Mouse (Mus musculus): ENCODE data around the gene Cep128. TPM values are rescaled to one million over a fixed set of nuclear protein-coding genes. Genes with fewer than 3 reads are reported as not detected.
"Not testable (repeated sequence)": the region's sequence is repeated elsewhere in the genome, so short reads cannot be mapped to it uniquely, and the experiment has no call there.

Gene Cep128
- polyA plus RNA-seq, 1 experiment from 2014 or later: 10.2 TPM

DNA sequence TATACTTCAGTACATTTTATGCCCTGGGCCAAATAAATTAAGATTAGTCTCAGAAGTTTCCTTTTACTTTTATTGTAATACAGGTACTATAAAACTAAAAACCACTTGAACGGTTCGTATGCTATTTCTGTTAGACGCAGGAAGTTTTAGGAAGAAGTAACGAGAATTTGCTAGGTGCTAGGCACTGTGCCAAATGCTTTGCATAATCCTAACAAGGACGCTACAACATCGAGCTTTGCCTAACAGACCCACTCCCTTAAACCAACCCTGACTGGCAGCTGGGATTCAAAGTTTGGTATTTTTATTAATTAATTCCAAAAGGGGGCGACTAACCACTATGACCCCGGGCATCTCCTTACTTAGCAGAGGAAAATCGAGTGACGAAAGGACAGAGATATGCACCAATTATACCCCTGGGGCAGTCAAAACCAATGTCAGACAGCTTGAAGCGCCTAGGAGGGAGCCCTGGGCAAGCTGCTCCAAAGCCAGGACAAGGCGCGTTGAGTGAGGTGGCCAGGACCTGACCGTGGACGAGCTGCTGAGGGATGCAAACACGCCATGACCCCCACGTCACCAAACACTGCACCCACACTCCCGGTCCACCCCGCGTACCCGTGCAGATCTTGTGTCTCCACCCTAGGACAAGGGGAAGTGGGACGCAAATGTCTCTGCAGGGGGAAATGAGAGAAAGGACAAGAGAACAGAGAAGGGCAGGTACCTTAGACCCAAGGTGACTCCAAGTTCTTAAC, 519 bp downstream of the Cep128 start:
- H3K4me3 ChIP-seq: peak overlapping the region; percentile 71
- H3K27me3 ChIP-seq (ENCODE audit: low read depth, poor library complexity, severe bottlenecking): no peaks in the 10 kb centered on the region
- peak overlapping the region; percentile 81 for H3K27ac ChIP-seq
- H3K9me3 ChIP-seq (replicated peaks): no peaks in the 10 kb centered on the region
- 9% methylated on average over 22 of the region's 22 CpGs for WGBS
- no peaks in the 10 kb centered on the region for H3K36me3 ChIP-seq
- no peak for DNase-seq (ENCODE audit: low spot score)
- peaks cover 4% of the 10 kb centered on the region; the same call in 1 of the 2 replicates for H3K4me1 ChIP-seq

DNA sequence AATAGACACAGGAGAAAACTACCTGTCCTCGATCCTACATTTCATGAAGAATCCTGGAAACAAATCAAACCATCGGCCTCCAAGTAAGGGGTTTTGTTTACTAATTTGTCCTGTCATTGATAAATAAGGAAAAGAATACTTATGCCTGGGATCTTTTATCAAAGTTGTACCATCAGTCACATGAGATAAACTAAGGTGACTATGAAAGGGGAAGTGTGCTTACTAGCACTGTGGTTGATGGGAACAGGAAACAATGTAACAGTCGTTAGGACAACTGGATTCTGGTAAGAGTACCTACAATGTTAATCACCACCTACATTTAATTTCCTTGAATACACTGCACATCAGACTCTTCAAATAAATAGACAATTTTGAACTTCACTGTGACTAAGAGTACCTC, 15.0 kb downstream of the Cep128 start:
- 90% methylated on average over 3 of the region's 3 CpGs for WGBS
- H3K27me3 ChIP-seq (ENCODE audit: low read depth, poor library complexity, severe bottlenecking): no peaks in the 10 kb centered on the region
- H3K36me3 ChIP-seq: peaks cover 18% of the 10 kb centered on the region
- H3K4me1 ChIP-seq: no peaks in the 10 kb centered on the region
- H3K4me3 ChIP-seq: no peak overlapping the region
- H3K9me3 ChIP-seq (replicated peaks): no peaks in the 10 kb centered on the region
- no peak overlapping the region for H3K27ac ChIP-seq
- DNase-seq (ENCODE audit: low spot score): no peak

DNA sequence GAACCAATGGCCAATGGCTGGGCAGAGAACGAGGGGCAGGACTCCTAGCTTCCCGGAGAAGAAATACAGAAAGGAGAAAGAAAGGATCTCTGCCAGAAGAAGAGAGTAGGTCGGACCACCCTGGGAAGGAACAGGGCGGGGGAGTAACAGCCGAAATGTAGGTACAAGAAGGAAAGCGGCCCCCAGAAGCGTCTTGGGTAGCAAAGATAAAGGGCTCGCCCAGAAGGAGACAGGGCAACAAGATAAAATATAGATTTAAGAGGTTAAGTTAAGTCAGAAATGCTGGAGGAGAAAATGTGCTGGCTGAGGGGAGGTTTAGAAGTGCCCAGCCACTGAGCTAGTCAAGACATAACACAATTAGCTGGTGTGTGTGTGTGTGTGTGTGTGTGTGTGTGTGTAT, 30.4 kb downstream of the Cep128 start:
- Histone ChIP-seq H3K4me1 (no peaks in the 10 kb centered on the region), H3K27ac (no peak overlapping the region), H3K27me3 (ENCODE audit: low read depth, poor library complexity, severe bottlenecking) (no peaks in the 10 kb centered on the region), H3K9me3 (replicated peaks) (no peaks in the 10 kb centered on the region), H3K4me3 (no peak overlapping the region), H3K36me3 (0 out of 2 replicates have a peak, but pooled peaks cover 4% of the 10 kb centered on the region)
- WGBS: 93% methylated on average over 8 of the region's 8 CpGs
- no peak for DNase-seq (ENCODE audit: low spot score)

DNA sequence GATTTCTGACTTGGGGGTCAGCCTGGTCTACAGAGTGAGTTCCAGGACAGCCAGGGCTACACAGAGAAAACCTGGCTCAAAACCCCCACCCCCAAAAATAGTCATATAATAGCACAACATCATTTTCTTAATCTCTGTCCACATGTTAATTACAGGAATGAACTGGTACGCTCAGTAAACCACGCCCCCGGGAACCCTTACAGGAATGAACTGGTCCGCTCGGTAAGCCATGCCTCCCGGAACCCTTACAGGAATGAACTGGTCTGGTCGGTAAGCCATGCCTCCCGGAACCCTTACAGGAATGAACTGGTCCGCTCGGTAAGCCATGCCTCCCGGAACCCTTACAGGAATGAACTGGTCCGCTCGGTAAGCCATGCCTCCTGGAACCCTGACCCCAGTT, 45.6 kb downstream of the Cep128 start:
- not testable (repeated sequence) for DNase-seq (ENCODE audit: low spot score); H3K27ac ChIP-seq; H3K9me3 ChIP-seq (replicated peaks); H3K27me3 ChIP-seq (ENCODE audit: low read depth, poor library complexity, severe bottlenecking); H3K4me1 ChIP-seq; H3K4me3 ChIP-seq
- WGBS: 96% methylated on average over 13 of the region's 13 CpGs
- peaks cover 10% of the 10 kb centered on the region for H3K36me3 ChIP-seq

DNA sequence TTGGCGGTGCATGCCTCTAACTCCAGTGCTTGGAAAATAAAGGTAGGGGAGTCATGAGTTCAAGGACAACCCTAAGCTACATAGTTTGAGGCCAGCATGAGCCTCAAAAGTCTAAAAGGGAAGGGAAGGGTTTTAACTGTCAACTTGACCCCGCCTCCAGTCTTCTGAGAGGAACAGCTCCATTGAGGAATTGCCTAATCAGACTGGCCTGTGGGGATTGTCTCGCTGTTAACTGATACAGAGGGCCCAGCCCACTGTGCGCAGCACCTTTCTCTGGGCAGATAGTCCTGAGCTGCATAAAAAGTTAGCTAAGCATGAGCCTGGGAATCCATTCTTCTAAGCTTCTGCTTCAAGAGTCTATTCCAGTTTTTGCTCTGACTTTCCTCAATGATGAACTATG, 56.7 kb downstream of the Cep128 start:
- DNase-seq (ENCODE audit: low spot score): no peak
- Histone ChIP-seq H3K36me3 (no peaks in the 10 kb centered on the region), H3K27me3 (ENCODE audit: low read depth, poor library complexity, severe bottlenecking) (no peaks in the 10 kb centered on the region), H3K9me3 (replicated peaks) (no peaks in the 10 kb centered on the region), H3K4me3 (no peak overlapping the region), H3K4me1 (no peaks in the 10 kb centered on the region), H3K27ac (no peak overlapping the region)
- WGBS: 78% methylated on average over 4 of the region's 4 CpGs

DNA sequence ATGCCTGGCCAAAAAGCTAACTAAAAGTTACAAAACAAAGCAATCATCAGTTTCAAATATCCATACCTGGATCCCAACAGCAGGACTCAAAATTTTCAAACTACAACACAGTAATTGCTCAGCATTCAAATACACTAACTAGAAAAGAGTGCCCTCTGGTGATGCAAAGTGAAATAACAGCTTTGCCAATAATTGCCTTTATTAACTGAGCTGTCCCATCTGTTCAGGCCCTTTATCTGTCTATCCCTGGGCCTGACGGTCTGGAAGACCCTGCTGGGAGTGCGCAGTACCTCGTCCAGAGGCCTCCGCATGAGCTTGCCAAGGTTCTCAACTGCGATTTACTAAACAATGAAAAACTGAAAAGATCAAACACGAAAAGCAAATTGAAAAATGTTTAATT, 58.1 kb downstream of the Cep128 start:
- no peaks in the 10 kb centered on the region for H3K36me3 ChIP-seq
- no peaks in the 10 kb centered on the region for H3K9me3 ChIP-seq (replicated peaks)
- H3K27ac ChIP-seq: no peak overlapping the region
- no peak for DNase-seq (ENCODE audit: low spot score)
- no peak overlapping the region for H3K4me3 ChIP-seq
- WGBS: 71% methylated on average over 6 of the region's 6 CpGs
- no peaks in the 10 kb centered on the region for H3K27me3 ChIP-seq (ENCODE audit: low read depth, poor library complexity, severe bottlenecking)
- H3K4me1 ChIP-seq: no peaks in the 10 kb centered on the region

DNA sequence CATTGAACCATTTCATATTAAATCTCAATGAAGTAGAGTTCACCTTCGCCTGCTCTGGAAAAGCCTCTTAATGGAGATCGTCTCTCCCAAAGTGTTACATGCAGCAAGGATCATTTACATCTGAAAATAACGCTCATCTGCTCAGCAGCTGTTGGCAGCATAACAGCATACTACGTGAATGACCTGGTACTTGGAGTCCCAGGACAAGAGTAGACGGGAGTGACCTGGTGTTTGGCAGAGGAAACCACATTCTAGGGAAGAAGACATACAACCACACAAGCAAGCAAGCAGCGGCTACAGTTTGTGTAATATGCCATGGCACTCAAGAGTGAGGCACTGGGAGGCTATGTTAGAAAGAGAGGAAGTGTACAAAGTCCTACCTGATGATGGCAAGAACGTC, 69.2 kb downstream of the Cep128 start:
- Histone ChIP-seq H3K4me3 (no peak overlapping the region), H3K27ac (no peak overlapping the region), H3K4me1 (no peaks in the 10 kb centered on the region), H3K27me3 (ENCODE audit: low read depth, poor library complexity, severe bottlenecking) (no peaks in the 10 kb centered on the region), H3K36me3 (no peaks in the 10 kb centered on the region), H3K9me3 (replicated peaks) (no peaks in the 10 kb centered on the region)
- no peak for DNase-seq (ENCODE audit: low spot score)
- 90% methylated on average over 7 of the region's 7 CpGs for WGBS

DNA sequence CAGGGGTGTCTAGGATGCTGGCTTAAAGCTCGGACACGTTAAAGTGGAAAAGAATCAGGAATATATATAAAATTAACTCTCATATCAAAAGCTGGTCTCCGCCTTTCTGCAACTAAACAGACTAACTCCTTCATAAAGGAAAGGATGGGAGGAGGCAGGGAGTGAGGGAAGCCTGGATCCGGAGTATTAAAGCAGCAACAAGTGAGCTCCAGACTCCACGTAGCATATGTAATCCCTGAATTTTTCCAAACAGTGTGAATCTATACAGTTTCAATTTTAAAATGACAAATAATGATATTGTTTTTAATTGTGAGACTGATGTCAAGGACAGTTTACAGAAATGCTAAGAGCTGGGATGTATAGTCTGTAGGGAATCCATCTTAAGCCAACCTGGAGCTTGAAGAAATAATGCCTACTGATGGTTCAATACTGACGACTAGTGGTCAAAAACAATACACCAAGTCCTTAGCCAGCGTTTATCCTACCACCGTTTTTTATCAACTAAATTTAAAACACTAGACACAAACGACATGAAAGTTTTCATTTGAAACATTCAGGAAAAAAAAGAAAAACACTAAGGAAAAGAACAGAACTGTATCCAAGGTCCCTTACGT, 70.1 kb downstream of the Cep128 start:
- Histone ChIP-seq H3K9me3 (replicated peaks) (no peaks in the 10 kb centered on the region), H3K27me3 (ENCODE audit: low read depth, poor library complexity, severe bottlenecking) (no peaks in the 10 kb centered on the region), H3K27ac (no peak overlapping the region), H3K36me3 (no peaks in the 10 kb centered on the region), H3K4me3 (no peak overlapping the region), H3K4me1 (no peaks in the 10 kb centered on the region)
- 63% methylated on average over 10 of the region's 10 CpGs for WGBS
- DNase-seq (ENCODE audit: low spot score): no peak

DNA sequence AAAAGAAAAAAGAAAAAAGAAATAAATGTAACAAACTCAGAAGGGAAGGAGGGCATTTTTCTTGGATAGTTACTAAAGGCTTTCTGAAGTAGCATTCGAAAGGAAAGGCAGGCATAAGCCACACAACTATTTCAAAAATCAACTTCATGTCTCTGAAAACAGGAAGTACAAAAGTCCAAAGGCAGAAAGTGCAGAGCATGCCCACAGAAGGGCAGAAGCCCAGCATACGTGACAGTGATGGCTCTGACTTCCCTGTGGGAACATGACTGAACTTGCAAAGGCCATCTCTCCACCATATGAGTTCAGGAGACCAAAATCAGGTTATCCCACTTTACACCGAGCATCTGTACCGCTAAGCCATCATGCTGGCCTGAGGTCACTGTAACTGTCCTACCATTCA, 71.6 kb downstream of the Cep128 start:
- Histone ChIP-seq H3K4me3 (no peak overlapping the region), H3K9me3 (replicated peaks) (no peaks in the 10 kb centered on the region), H3K4me1 (no peaks in the 10 kb centered on the region), H3K36me3 (no peaks in the 10 kb centered on the region), H3K27ac (no peak overlapping the region), H3K27me3 (ENCODE audit: low read depth, poor library complexity, severe bottlenecking) (no peaks in the 10 kb centered on the region)
- no peak for DNase-seq (ENCODE audit: low spot score)
- 91% methylated on average over 4 of the region's 4 CpGs for WGBS

DNA sequence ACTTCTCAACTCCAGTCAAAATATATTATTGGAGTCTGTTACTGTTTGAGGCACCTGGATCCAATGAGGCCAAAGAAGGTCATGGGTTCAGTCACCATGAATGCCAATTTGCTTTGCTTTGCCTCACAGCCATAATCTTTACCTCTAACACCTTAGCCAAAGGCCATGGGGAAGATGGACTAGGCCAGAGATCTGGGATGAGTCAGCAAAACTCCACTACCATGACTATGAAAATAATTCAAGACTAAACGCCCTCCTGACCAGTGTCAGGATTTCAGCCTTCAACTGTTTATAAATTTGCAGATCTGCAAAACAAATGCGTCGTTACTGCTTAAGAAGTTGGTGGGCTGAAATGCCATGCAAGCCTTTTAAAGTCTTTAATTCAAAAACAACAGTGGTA, 76.5 kb downstream of the Cep128 start:
- Histone ChIP-seq H3K27me3 (ENCODE audit: low read depth, poor library complexity, severe bottlenecking) (no peaks in the 10 kb centered on the region), H3K9me3 (replicated peaks) (no peaks in the 10 kb centered on the region), H3K36me3 (no peaks in the 10 kb centered on the region), H3K4me3 (no peak overlapping the region), H3K4me1 (no peaks in the 10 kb centered on the region), H3K27ac (no peak overlapping the region)
- DNase-seq (ENCODE audit: low spot score): no peak
- 91% methylated on average over 3 of the region's 3 CpGs for WGBS

DNA sequence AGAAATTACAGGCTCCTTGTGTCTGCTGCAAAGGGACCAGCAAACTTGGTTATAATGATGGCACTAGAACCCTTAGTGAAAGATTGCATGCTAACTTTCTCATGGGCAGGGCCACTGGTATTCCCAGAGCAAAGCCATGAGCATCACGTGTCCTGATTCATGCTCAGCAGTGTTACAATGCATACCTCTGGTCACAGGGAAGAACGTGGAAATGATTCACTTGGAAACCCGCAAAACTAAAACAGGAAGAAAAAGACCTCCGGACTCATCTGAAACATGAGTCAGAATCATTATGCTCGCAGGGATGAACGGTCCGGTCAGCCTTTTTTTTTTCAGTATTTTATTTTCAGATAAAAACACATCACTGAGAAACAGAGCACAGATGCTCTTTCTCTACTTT, 78.4 kb downstream of the Cep128 start:
- Histone ChIP-seq H3K27ac (no peak overlapping the region), H3K4me3 (no peak overlapping the region), H3K9me3 (replicated peaks) (no peaks in the 10 kb centered on the region), H3K36me3 (no peaks in the 10 kb centered on the region), H3K4me1 (no peaks in the 10 kb centered on the region), H3K27me3 (ENCODE audit: low read depth, poor library complexity, severe bottlenecking) (no peaks in the 10 kb centered on the region)
- DNase-seq (ENCODE audit: low spot score): no peak
- WGBS: 88% methylated on average over 7 of the region's 7 CpGs

DNA sequence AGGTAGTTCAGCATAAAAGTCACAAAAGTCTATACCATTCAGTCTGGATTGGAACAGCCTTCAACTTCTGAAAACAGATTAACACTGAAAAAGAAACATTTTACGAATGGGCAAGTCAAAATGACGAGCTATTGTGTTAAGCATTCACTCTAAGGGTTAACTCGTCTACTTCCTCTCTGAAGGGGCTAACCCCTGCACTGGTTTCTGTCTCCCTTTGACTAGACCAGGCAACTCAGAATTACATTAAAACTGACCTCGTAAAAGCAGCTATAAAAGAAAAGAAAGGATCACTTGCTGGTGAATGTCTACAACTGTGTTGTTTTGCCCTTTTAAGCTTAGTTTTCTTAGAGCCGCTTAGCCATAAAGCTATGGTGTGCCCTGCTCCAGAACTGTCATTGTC, 79.2 kb downstream of the Cep128 start:
- 55% methylated on average over 5 of the region's 5 CpGs for WGBS
- H3K27me3 ChIP-seq (ENCODE audit: low read depth, poor library complexity, severe bottlenecking): no peaks in the 10 kb centered on the region

DNA sequence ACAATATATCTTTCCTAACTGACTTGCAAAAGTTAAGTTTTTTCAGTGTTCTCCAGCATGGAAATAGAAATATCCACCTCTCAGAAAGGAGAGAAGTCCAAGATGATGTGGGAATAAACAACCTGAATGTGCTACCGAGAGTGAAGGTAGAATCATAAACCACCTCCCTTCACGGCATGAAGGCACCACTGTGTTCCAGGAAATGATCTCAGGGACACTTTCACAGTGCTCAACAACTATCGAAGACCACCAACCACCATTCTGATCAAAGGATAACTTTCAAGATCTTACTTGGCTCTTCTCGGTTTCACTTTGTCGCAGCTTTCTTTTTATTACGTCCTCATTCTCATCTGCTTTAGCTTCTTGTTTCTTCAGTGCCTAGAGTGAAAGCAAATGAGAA, 85.5 kb downstream of the Cep128 start:
- H3K9me3 ChIP-seq (replicated peaks): no peaks in the 10 kb centered on the region
- no peak overlapping the region for H3K4me3 ChIP-seq
- no peak overlapping the region for H3K27ac ChIP-seq
- H3K27me3 ChIP-seq (ENCODE audit: low read depth, poor library complexity, severe bottlenecking): no peaks in the 10 kb centered on the region
- WGBS: 98% methylated on average over 6 of the region's 6 CpGs
- H3K4me1 ChIP-seq: no peaks in the 10 kb centered on the region
- no peak for DNase-seq (ENCODE audit: low spot score)
- H3K36me3 ChIP-seq: peaks cover 17% of the 10 kb centered on the region

More for the DNA sequence above, 79.2 kb downstream of the Cep128 start:
- H3K36me3 ChIP-seq: no peaks in the 10 kb centered on the region
- DNase-seq (ENCODE audit: low spot score): no peak
- H3K4me3 ChIP-seq: no peak overlapping the region
- no peak overlapping the region for H3K27ac ChIP-seq
- H3K9me3 ChIP-seq (replicated peaks): no peaks in the 10 kb centered on the region
- no peaks in the 10 kb centered on the region for H3K4me1 ChIP-seq

Measured in limb, embryonic 10.5 days (tissue).